Mouse (Mus musculus) gastrocnemius, postnatal 25 days (tissue): ENCODE results near the gene Gipc3. TPM values are rescaled to one million over a fixed set of nuclear protein-coding genes. Genes with fewer than 3 reads are reported as not detected.

Experiments
- microRNA-seq, 2 experiments: library from miRNA; unstranded; fragments of <30 nt; microRNA quantifications; one replicate each; pipeline ENCODE4 v1.2.0; 2021; ENCODE audit warnings: borderline replicate concordance in 2 of 2
- total RNA-seq, 2 experiments: library from RNA; stranded (reverse); gene quantifications; 1 replicate in 1 of 2; 2 replicates in 1 of 2; pipeline ENCODE4 v1.2.3; 2021

Gene Gipc3
- total RNA-seq, 2 experiments from 2014 or later, result 1.0 to 1.3 TPM

Small RNAs within 50 kb of the gene (microRNA-seq; reads per million reads assigned to microRNA genes)
- 0 to 0.79 reads per million in 2 experiments for gene Mir6913

Other genes starting within 250 kb of the Gipc3 start
- under 1 TPM; 0.10 to 0.83 TPM for gene Creb3l3, start 244.4 kb downstream of the Gipc3 start, total RNA-seq
- 100 to 1,000 TPM; 149 to 161 TPM for gene Map2k2, start 237.4 kb downstream of the Gipc3 start, total RNA-seq
- gene Zbtb7a, start 208.0 kb downstream of the Gipc3 start, total RNA-seq, result 10 to 100 TPM; 21.4 to 22.3 TPM
- gene Pias4, start 175.3 kb downstream of the Gipc3 start, total RNA-seq, result 10 to 100 TPM; 11.7 to 14.2 TPM
- 100 to 1,000 TPM; 838 to 862 TPM for gene Eef2, start 166.6 kb downstream of the Gipc3 start, total RNA-seq
- 10 to 100 TPM; 22.3 to 22.4 TPM for gene Dapk3, start 160.3 kb downstream of the Gipc3 start, total RNA-seq
- not detected for gene 4930442H23Rik, start 159.4 kb downstream of the Gipc3 start, total RNA-seq
- gene Nmrk2, start 141.2 kb downstream of the Gipc3 start, total RNA-seq, result 10 to 100 TPM; 41.1 to 57.7 TPM
- not detected for gene Atcay, start 112.4 kb downstream of the Gipc3 start, total RNA-seq
- gene Zfr2, start 110.1 kb downstream of the Gipc3 start, total RNA-seq, result 1 to 10 TPM; 1.9 to 3.0 TPM
- under 1 TPM; 0.13 to 0.23 TPM for gene Matk, start 90.3 kb downstream of the Gipc3 start, total RNA-seq
- gene Mrpl54, start 76.3 kb downstream of the Gipc3 start, total RNA-seq, result 10 to 100 TPM; 87.0 to 90.0 TPM
- 100 to 1,000 TPM; 102 to 106 TPM for gene Apba3, start 76.3 kb downstream of the Gipc3 start, total RNA-seq
- gene Tjp3, start 51.7 kb downstream of the Gipc3 start, total RNA-seq, result not detected
- gene Pip5k1c, start 50.3 kb downstream of the Gipc3 start, total RNA-seq, result 10 to 100 TPM; 20.3 to 20.6 TPM
- 1 to 10 TPM; 7.9 to 8.3 TPM for gene Cactin, start 22.2 kb downstream of the Gipc3 start, total RNA-seq
- under 1 TPM; 0.83 to 1.00 TPM for gene Tbxa2r, start 14.5 kb downstream of the Gipc3 start, total RNA-seq
- gene Hmg20b, start 7.2 kb upstream of the Gipc3 start, total RNA-seq, result 10 to 100 TPM; 22.9 to 29.6 TPM
- gene Mfsd12, start 14.2 kb upstream of the Gipc3 start, total RNA-seq, result 1 to 10 TPM; 2.3 to 2.9 TPM
- under 1 TPM; 0.48 to 0.49 TPM for gene 4930404N11Rik, start 22.6 kb upstream of the Gipc3 start, total RNA-seq
- gene Fzr1, start 35.2 kb upstream of the Gipc3 start, total RNA-seq, result 10 to 100 TPM; 13.5 to 14.0 TPM
- 10 to 100 TPM; 41.1 to 41.2 TPM for gene Dohh, start 41.2 kb upstream of the Gipc3 start, total RNA-seq
- 1 to 10 TPM in 1 of 2 experiments, under 1 TPM in 1; 0.78 to 1.0 TPM for gene Gm48551, start 41.2 kb upstream of the Gipc3 start, total RNA-seq
- under 1 TPM in 1 of 2 experiments, not detected in 1; 0.59 TPM for gene Gm48552, start 45.7 kb upstream of the Gipc3 start, total RNA-seq
- gene Smim24, start 49.8 kb upstream of the Gipc3 start, total RNA-seq, result under 1 TPM in 1 of 2 experiments, not detected in 1; 0.67 TPM
- 100 to 1,000 TPM; 215 to 268 TPM for gene Nfic, start 112.4 kb upstream of the Gipc3 start, total RNA-seq
- gene Celf5, start 139.4 kb upstream of the Gipc3 start, total RNA-seq, result under 1 TPM in 1 of 2 experiments, not detected in 1; 0.24 TPM
- 10 to 100 TPM; 34.2 to 47.8 TPM for gene Ncln, start 153.1 kb upstream of the Gipc3 start, total RNA-seq
- under 1 TPM; 0.99 to 1.00 TPM for gene S1pr4, start 156.9 kb upstream of the Gipc3 start, total RNA-seq
- under 1 TPM; 0.36 to 0.62 TPM for gene Gna15, start 181.0 kb upstream of the Gipc3 start, total RNA-seq
- 10 to 100 TPM; 24.8 to 25.9 TPM for gene Gna11, start 201.9 kb upstream of the Gipc3 start, total RNA-seq
- 100 to 1,000 TPM; 845 to 891 TPM for gene Aes, start 216.2 kb upstream of the Gipc3 start, total RNA-seq
- gene Tle2, start 231.3 kb upstream of the Gipc3 start, total RNA-seq, result 1 to 10 TPM; 5.3 to 6.2 TPM